Mouse (Mus musculus) liver, embryonic 14.5 days (tissue): ENCODE results near the gene Trabd2b. TPM values are rescaled to one million over a fixed set of nuclear protein-coding genes. Genes with fewer than 3 reads are reported as not detected.

Experiments used
- ATAC-seq: fragments of 200-750 bp; cut with Nextera tagmentation; 2 replicates; pipeline ENCODE4 v1.8.0; 2017; ENCODE audit warnings: moderate number of reproducible peaks, mild to moderate bottlenecking, moderate library complexity; ENCODE audit not compliant: insufficient read depth
- DNase-seq, 3 experiments: peaks; one replicate each; pipeline ENCODE4 v3.0.0-alpha.2; 2012 to 2013; ENCODE audit warnings: low read depth in 3 of 3, low spot score in 3 of 3
- H3K27ac ChIP-seq: fragments of 300-500 bp; sonication (generic); 2 replicates; pipeline ENCODE4 v1.5.1; 2014; ENCODE audit warnings: moderate library complexity, mild to moderate bottlenecking, control low read depth, inconsistent platforms
- H3K27me3 ChIP-seq: fragments of 300-500 bp; sonication (generic); 2 replicates; pipeline ENCODE4 v1.6.1; 2014; ENCODE audit warnings: mild to moderate bottlenecking, low read length, moderate library complexity; ENCODE audit not compliant: control insufficient read depth, insufficient read depth
- H3K36me3 ChIP-seq: fragments of 300-500 bp; sonication (generic); replicated peaks from 2 replicates; pipeline ENCODE4 v1.6.1; 2014; ENCODE audit warnings: low read depth; ENCODE audit not compliant: control insufficient read depth, insufficient read depth
- H3K4me1 ChIP-seq, 2 experiments: fragments of 200-500 bp in 1 of 2; fragments of 300-500 bp in 1 of 2; sonication (generic) in 1 of 2; replicated peaks; 2 replicates each; pipeline ENCODE4 v1.6.1; 2012 to 2014; ENCODE audit warnings: antibody characterized with exemption in 1 of 2, inconsistent platforms in 1 of 2, low read length in 1 of 2; ENCODE audit not compliant: control insufficient read depth in 2 of 2, insufficient read depth in 2 of 2
- H3K4me2 ChIP-seq: fragments of 300-500 bp; sonication (generic); 2 replicates; pipeline ENCODE4 v1.6.1; 2014; ENCODE audit warnings: low read depth, mild to moderate bottlenecking, control low read depth, moderate library complexity
- H3K4me3 ChIP-seq, 2 experiments: fragments of 200-500 bp in 1 of 2; fragments of 300-500 bp in 1 of 2; sonication (generic) in 1 of 2; 2 replicates each; pipeline ENCODE4 v1.5.1; 2012 to 2014; ENCODE audit warnings: low read depth in 2 of 2, low read length in 2 of 2, mild to moderate bottlenecking in 2 of 2, control low read depth in 1 of 2, inconsistent platforms in 1 of 2, moderate library complexity in 1 of 2; ENCODE audit not compliant: insufficient read depth in 1 of 2
- H3K9ac ChIP-seq: fragments of 300-500 bp; sonication (generic); replicated peaks from 2 replicates; pipeline ENCODE4 v1.6.1; 2014; ENCODE audit warnings: mild to moderate bottlenecking, control low read depth, moderate library complexity
- H3K9me3 ChIP-seq: fragments of 300-500 bp; sonication (generic); 2 replicates; pipeline ENCODE4 v1.6.1; 2016; ENCODE audit warnings: low read length, mixed read lengths; ENCODE audit not compliant: control insufficient read depth
- CTCF ChIP-seq: IDR thresholded peaks from 2 replicates; pipeline ENCODE4 v1.5.1; 2016; ENCODE audit warnings: antibody characterized with exemption, low read depth, control low read depth
- EP300 ChIP-seq: IDR thresholded peaks from 2 replicates; pipeline ENCODE4 v1.6.1; 2016; ENCODE audit warnings: antibody characterized with exemption, low read depth
- WGBS: fragments of 180-500 bp; shearing (Covaris S2); extraction: QIAGEN DNeasy Blood & Tissue Kit; methylation state at CpG from one replicate; pipeline ENCODE4 v1.1.7; 2014; ENCODE audit not compliant: insufficient replicate concordance; 5-methylcytosine and 5-hydroxymethylcytosine counted together
- polyA plus RNA-seq, 2 experiments: library from polyadenylated mRNA; depleted of rRNA in 1 of 2; stranded (reverse) in 1 of 2; unstranded in 1 of 2; fragments of >200 nt; fragmentation: Nextera tagmentation in 1 of 2; extraction: Ambion mirVana in 1 of 2; gene quantifications; 2 replicates each; pipeline versions ENCODE4 v1.2.1 to v1.2.3; 2012 to 2014

The Trabd2b gene
- polyA plus RNA-seq, 2 experiments: 0.04 to 0.09 TPM

DNA sequence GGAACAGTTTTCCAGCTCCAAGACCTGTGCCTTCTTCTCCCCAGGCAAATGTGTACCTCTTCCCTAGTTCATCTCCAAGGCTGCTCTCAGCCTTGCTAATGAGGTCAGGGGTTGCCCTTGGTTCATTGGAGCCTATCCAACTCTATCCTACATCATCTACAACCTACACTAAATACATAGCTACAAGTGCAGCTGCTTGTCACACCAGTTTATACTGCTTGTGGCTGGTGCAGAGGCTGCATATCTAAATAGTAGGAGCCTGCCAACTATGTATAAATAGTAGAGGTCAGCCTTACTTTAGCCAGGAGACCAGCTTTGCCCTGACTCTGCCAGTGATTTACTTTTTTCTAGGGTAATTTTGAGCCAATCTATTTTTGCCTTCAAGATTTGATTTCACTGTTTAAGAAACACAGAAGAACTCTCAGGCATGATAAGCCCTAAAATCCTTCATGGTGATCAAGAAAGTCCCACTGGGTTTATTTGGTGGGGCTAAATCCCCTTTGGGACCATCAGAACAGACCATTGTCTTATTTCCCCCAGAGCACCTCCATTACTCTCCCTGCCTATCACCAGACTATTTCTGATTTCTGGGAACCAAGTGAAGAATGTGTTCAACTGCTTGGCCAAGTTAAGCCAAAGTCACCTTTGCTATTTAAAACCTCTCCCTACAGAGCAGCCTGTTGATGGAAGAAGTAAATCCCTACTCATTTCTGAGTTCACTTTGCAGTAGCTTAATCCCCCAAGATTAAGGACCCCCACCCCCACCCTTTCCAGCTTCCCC lies 35.4 kb upstream of the Trabd2b start:
- no peak for TF ChIP-seq CTCF
- TF ChIP-seq EP300: no peak
- H3K9me3 ChIP-seq: no peaks in the 10 kb centered on the region
- H3K4me3 ChIP-seq: no peak overlapping the region

DNA sequence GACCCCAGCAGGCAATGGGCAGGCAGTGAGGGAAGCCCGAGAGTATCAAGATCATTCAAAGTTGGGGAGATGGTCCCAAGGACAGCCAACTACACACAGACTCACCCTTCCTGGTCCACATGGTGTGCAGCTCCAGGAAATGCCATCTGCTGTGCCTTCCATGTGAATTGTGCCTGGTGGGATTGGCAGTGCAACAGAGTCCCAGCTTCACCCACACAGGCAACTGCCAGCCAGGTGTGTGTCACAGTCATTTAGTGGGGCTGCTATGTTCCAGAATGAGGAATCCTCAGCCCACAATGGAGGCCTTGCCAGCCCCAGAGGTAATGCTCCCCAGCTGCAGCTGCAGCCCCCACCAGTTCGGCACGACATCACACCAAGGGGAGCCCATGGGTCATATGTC lies 33.8 kb upstream of the Trabd2b start:
- Histone ChIP-seq H3K4me1 (no peaks in the 10 kb centered on the region), H3K4me3 (no peak overlapping the region), H3K9me3 (no peaks in the 10 kb centered on the region), H3K36me3 (no peaks in the 10 kb centered on the region), H3K27me3 (no peaks in the 10 kb centered on the region), H3K27ac (no peak overlapping the region), H3K4me2 (no peak overlapping the region), H3K9ac (no peak overlapping the region)
- TF ChIP-seq CTCF (no peak), EP300 (no peak)
- DNase-seq: no peak
- 58% methylated on average over 3 of the region's 3 CpGs for WGBS
- no peak for ATAC-seq

More for the DNA sequence above, 35.4 kb upstream of the Trabd2b start:
- DNase-seq: no peak
- ATAC-seq: no peak
- H3K27me3 ChIP-seq: no peaks in the 10 kb centered on the region
- H3K36me3 ChIP-seq: no peaks in the 10 kb centered on the region
- H3K27ac ChIP-seq: no peak overlapping the region
- H3K9ac ChIP-seq: no peak overlapping the region
- no peaks in the 10 kb centered on the region for H3K4me1 ChIP-seq
- H3K4me2 ChIP-seq: no peak overlapping the region

DNA sequence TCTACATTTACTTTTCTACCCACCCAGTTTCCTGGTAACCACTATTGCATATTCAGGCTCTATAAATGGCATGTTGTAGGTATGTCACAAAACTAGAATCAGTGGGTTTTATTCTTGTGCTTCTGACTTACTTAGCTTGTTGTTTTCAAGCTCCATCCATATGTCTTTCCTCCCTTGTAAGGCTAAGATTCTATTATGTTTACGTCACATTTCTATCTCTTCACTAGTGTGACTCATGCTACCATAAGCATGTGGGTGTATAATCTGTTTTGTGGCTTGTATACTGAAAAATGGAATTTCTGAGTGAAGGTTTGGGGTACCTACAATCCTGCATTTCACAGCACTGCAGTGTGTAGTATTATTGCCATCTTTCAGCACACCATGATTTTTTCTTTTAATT lies 32.2 kb upstream of the Trabd2b start:
- no peak overlapping the region for H3K4me3 ChIP-seq
- H3K9me3 ChIP-seq: no peaks in the 10 kb centered on the region
- H3K27me3 ChIP-seq: no peaks in the 10 kb centered on the region
- ATAC-seq (no peak), DNase-seq (no peak)
- no peak overlapping the region for H3K9ac ChIP-seq
- H3K4me2 ChIP-seq: no peak overlapping the region
- no peaks in the 10 kb centered on the region for H3K36me3 ChIP-seq
- no peak for TF ChIP-seq EP300
- no peak for TF ChIP-seq CTCF
- 44% methylated on average over 1 of the region's 1 CpGs for WGBS
- H3K27ac ChIP-seq: no peak overlapping the region
- no peaks in the 10 kb centered on the region for H3K4me1 ChIP-seq

DNA sequence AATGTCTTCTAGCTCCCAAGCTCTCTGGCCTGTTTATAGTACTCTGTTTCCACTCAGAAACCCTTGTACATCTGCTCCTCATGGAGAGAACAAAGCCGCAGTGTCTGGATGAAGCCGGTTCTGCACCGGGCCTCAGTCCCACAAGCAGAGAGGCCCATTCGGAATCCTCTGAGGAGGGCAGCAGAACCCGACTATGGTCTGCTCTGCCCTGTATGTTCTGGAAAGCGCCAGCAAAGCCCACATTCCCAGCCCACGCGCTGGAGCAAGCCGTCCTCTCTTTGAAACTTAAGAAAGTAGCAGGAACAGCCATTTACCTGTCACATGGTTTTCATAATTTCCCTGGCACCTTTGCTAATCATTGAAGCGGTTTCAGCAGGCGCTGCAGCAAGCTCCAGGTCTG lies 29.0 kb upstream of the Trabd2b start:
- no peak for ATAC-seq
- Histone ChIP-seq H3K4me3 (no peak overlapping the region), H3K36me3 (no peaks in the 10 kb centered on the region), H3K9me3 (no peaks in the 10 kb centered on the region), H3K27ac (no peak overlapping the region), H3K4me1 (no peaks in the 10 kb centered on the region), H3K4me2 (no peak overlapping the region), H3K27me3 (no peaks in the 10 kb centered on the region), H3K9ac (no peak overlapping the region)
- TF ChIP-seq CTCF: no peak
- no peak for TF ChIP-seq EP300
- no peak for DNase-seq
- WGBS: 78% methylated on average over 11 of the region's 11 CpGs

DNA sequence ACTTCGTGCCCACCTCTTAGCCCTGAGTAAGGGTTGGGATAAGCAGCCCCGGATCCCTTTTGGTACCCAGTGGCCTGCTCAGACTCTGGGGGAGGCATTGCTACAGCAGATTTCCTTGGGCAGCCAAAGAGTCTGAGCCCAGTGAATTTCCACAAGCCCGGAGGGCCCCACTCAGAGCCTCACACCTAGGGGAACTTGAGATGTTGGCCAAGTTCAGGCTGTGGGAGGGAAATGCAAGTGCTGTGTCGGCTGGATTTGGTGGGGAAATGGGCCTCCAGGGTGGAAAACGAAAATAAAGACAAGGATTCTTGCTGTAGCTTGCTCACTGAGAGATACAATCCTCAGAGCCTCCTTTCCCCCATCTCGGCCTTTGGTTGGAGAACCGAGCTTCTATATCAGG lies 28.0 kb upstream of the Trabd2b start:
- no peak for ATAC-seq
- no peaks in the 10 kb centered on the region for H3K36me3 ChIP-seq
- whole genome bisulfite sequencing: 62% methylated on average over 7 of the region's 7 CpGs

More for the DNA sequence above, 28.0 kb upstream of the Trabd2b start:
- DNase-seq: no peak
- H3K4me2 ChIP-seq: no peak overlapping the region
- H3K27me3 ChIP-seq: no peaks in the 10 kb centered on the region
- no peak overlapping the region for H3K4me3 ChIP-seq
- no peak for TF ChIP-seq EP300
- no peak for TF ChIP-seq CTCF
- H3K9ac ChIP-seq: no peak overlapping the region
- no peaks in the 10 kb centered on the region for H3K9me3 ChIP-seq
- no peak overlapping the region for H3K27ac ChIP-seq
- H3K4me1 ChIP-seq: no peaks in the 10 kb centered on the region
